Mouse (Mus musculus): ENCODE measurements around the gene Myo10. TPM values are rescaled to one million over a fixed set of nuclear protein-coding genes. Genes with fewer than 3 reads are reported as not detected.

The Myo10 gene
- polyA plus RNA-seq, 1 experiment from 2014 or later: 39.8 TPM

- Histone ChIP-seq H3K36me3 (peaks cover 39% of the 10 kb centered on the region), H3K4me2 (replicated peaks) (no peak overlapping the region), H3K4me3 (no peak overlapping the region), H3K9ac (no peak overlapping the region), H3K9me3 (no peaks in the 10 kb centered on the region), H3K27ac (no peak overlapping the region), H3K4me1 (no peaks in the 10 kb centered on the region), H3K27me3 (no peaks in the 10 kb centered on the region)
- 86% methylated on average over 8 of the region's 8 CpGs for WGBS
- no peak for ATAC-seq (ENCODE audit: insufficient number of reproducible peaks, insufficient read depth, low FRiP score, low TSS enrichment)
Measured at GRCm38 (mm10) chr15:25732758-25733428, 110.6 kb downstream of the Myo10 start.

GRCm38 (mm10) chr15:25733739-25734430, 111.6 kb downstream of the Myo10 start:
- Histone ChIP-seq H3K9ac (no peak overlapping the region), H3K36me3 (peaks cover 46% of the 10 kb centered on the region), H3K4me1 (no peaks in the 10 kb centered on the region), H3K9me3 (no peaks in the 10 kb centered on the region), H3K4me3 (no peak overlapping the region), H3K27ac (no peak overlapping the region), H3K4me2 (replicated peaks) (no peak overlapping the region), H3K27me3 (no peaks in the 10 kb centered on the region)
- ATAC-seq (ENCODE audit: insufficient number of reproducible peaks, insufficient read depth, low FRiP score, low TSS enrichment): no peak
- WGBS: 90% methylated on average over 11 of the region's 11 CpGs

GRCm38 (mm10) chr15:25736531-25736930, 114.2 kb downstream of the Myo10 start:
- WGBS: 85% methylated on average over 6 of the region's 6 CpGs
- Histone ChIP-seq H3K36me3 (peaks cover 65% of the 10 kb centered on the region), H3K4me1 (0 out of 2 replicates have a peak, but pooled peaks cover 2% of the 10 kb centered on the region), H3K9ac (no peak overlapping the region), H3K9me3 (no peaks in the 10 kb centered on the region), H3K4me3 (no peak overlapping the region), H3K27ac (no peak overlapping the region), H3K27me3 (no peaks in the 10 kb centered on the region), H3K4me2 (replicated peaks) (no peak overlapping the region)
- no peak for ATAC-seq (ENCODE audit: insufficient number of reproducible peaks, insufficient read depth, low FRiP score, low TSS enrichment)

GRCm38 (mm10) chr15:25740271-25740670, 117.9 kb downstream of the Myo10 start:
- Histone ChIP-seq H3K36me3 (peaks cover 79% of the 10 kb centered on the region), H3K27ac (no peak overlapping the region), H3K4me1 (0 out of 2 replicates have a peak, but pooled peaks cover 2% of the 10 kb centered on the region), H3K4me2 (replicated peaks) (no peak overlapping the region), H3K9me3 (no peaks in the 10 kb centered on the region), H3K27me3 (no peaks in the 10 kb centered on the region), H3K9ac (no peak overlapping the region), H3K4me3 (no peak overlapping the region)
- ATAC-seq (ENCODE audit: insufficient number of reproducible peaks, insufficient read depth, low FRiP score, low TSS enrichment): no peak
- 56% methylated on average over 4 of the region's 4 CpGs for WGBS

GRCm38 (mm10) chr15:25742196-25742595, 119.9 kb downstream of the Myo10 start:
- 88% methylated on average over 13 of the region's 13 CpGs for WGBS
- Histone ChIP-seq H3K4me1 (0 out of 2 replicates have a peak, but pooled peaks cover 2% of the 10 kb centered on the region), H3K4me3 (no peak overlapping the region), H3K27ac (no peak overlapping the region), H3K9ac (no peak overlapping the region), H3K27me3 (no peaks in the 10 kb centered on the region), H3K9me3 (no peaks in the 10 kb centered on the region), H3K36me3 (peaks cover 73% of the 10 kb centered on the region), H3K4me2 (replicated peaks) (no peak overlapping the region)
- no peak for ATAC-seq (ENCODE audit: insufficient number of reproducible peaks, insufficient read depth, low FRiP score, low TSS enrichment)

- no peak for ATAC-seq (ENCODE audit: insufficient number of reproducible peaks, insufficient read depth, low FRiP score, low TSS enrichment)
Measured at GRCm38 (mm10) chr15:25751510-25751909, 129.2 kb downstream of the Myo10 start.

GRCm38 (mm10) chr15:25752597-25752996, 130.3 kb downstream of the Myo10 start:
- Histone ChIP-seq H3K9me3 (0 out of 2 replicates have a peak, but pooled peaks cover 4% of the 10 kb centered on the region), H3K4me1 (peaks cover 4% of the 10 kb centered on the region; the same call in 1 of the 2 replicates), H3K4me3 (no peak overlapping the region), H3K36me3 (peaks cover 11% of the 10 kb centered on the region), H3K4me2 (replicated peaks) (no peak overlapping the region), H3K9ac (no peak overlapping the region), H3K27ac (no peak overlapping the region), H3K27me3 (no peaks in the 10 kb centered on the region)
- ATAC-seq (ENCODE audit: insufficient number of reproducible peaks, insufficient read depth, low FRiP score, low TSS enrichment): no peak
- WGBS: 60% methylated on average over 1 of the region's 1 CpGs

More at GRCm38 (mm10) chr15:25751510-25751909, 129.2 kb downstream of the Myo10 start:
- no peak overlapping the region for H3K27ac ChIP-seq
- no peak overlapping the region for H3K9ac ChIP-seq
- H3K4me3 ChIP-seq: no peak overlapping the region
- no peaks in the 10 kb centered on the region for H3K27me3 ChIP-seq
- H3K9me3 ChIP-seq: 0 out of 2 replicates have a peak, but pooled peaks cover 2% of the 10 kb centered on the region
- no peak overlapping the region for H3K4me2 ChIP-seq (replicated peaks)
- peaks cover 10% of the 10 kb centered on the region for H3K36me3 ChIP-seq
- 0 out of 2 replicates have a peak, but pooled peaks cover 4% of the 10 kb centered on the region for H3K4me1 ChIP-seq
- WGBS: 47% methylated on average over 11 of the region's 11 CpGs

- no peak overlapping the region for H3K4me2 ChIP-seq (replicated peaks)
- H3K4me3 ChIP-seq: no peak overlapping the region
- no peak for ATAC-seq (ENCODE audit: insufficient number of reproducible peaks, insufficient read depth, low FRiP score, low TSS enrichment)
- 0 out of 2 replicates have a peak overlapping the region, but pooled peaks have one; percentile 41 for H3K27ac ChIP-seq
- H3K4me1 ChIP-seq: peaks cover 8% of the 10 kb centered on the region
- H3K36me3 ChIP-seq: peaks cover 11% of the 10 kb centered on the region
- WGBS: 28% methylated on average over 9 of the region's 9 CpGs
- 0 out of 2 replicates have a peak, but pooled peaks cover 4% of the 10 kb centered on the region for H3K9me3 ChIP-seq
- no peaks in the 10 kb centered on the region for H3K27me3 ChIP-seq
- no peak overlapping the region for H3K9ac ChIP-seq
Measured at GRCm38 (mm10) chr15:25753003-25753402, 130.7 kb downstream of the Myo10 start.

GRCm38 (mm10) chr15:25753878-25754277, 131.6 kb downstream of the Myo10 start:
- Histone ChIP-seq H3K4me3 (no peak overlapping the region), H3K9me3 (0 out of 2 replicates have a peak, but pooled peaks cover 4% of the 10 kb centered on the region), H3K4me1 (peaks cover 17% of the 10 kb centered on the region), H3K27me3 (no peaks in the 10 kb centered on the region), H3K4me2 (replicated peaks) (no peak overlapping the region), H3K36me3 (peaks cover 11% of the 10 kb centered on the region), H3K27ac (no peak overlapping the region), H3K9ac (no peak overlapping the region)
- ATAC-seq (ENCODE audit: insufficient number of reproducible peaks, insufficient read depth, low FRiP score, low TSS enrichment): no peak

GRCm38 (mm10) chr15:25754342-25754951, 132.1 kb downstream of the Myo10 start:
- H3K9ac ChIP-seq: no peak overlapping the region
- H3K27me3 ChIP-seq: no peaks in the 10 kb centered on the region
- H3K4me1 ChIP-seq: peaks cover 18% of the 10 kb centered on the region
- no peak overlapping the region for H3K4me2 ChIP-seq (replicated peaks)
- H3K36me3 ChIP-seq: peaks cover 11% of the 10 kb centered on the region
- WGBS: 35% methylated on average over 13 of the region's 13 CpGs
- 0 out of 2 replicates have a peak overlapping the region, but pooled peaks have one; percentile 5 for H3K27ac ChIP-seq
- 0 out of 2 replicates have a peak, but pooled peaks cover 4% of the 10 kb centered on the region for H3K9me3 ChIP-seq
- no peak for ATAC-seq (ENCODE audit: insufficient number of reproducible peaks, insufficient read depth, low FRiP score, low TSS enrichment)
- H3K4me3 ChIP-seq: no peak overlapping the region

- Histone ChIP-seq H3K4me2 (replicated peaks) (no peak overlapping the region), H3K9ac (no peak overlapping the region), H3K36me3 (peaks cover 11% of the 10 kb centered on the region), H3K4me3 (no peak overlapping the region), H3K4me1 (peaks cover 20% of the 10 kb centered on the region), H3K9me3 (0 out of 2 replicates have a peak, but pooled peaks cover 4% of the 10 kb centered on the region), H3K27ac (no peak overlapping the region), H3K27me3 (no peaks in the 10 kb centered on the region)
- no peak for ATAC-seq (ENCODE audit: insufficient number of reproducible peaks, insufficient read depth, low FRiP score, low TSS enrichment)
- WGBS: 60% methylated on average over 6 of the region's 6 CpGs
Measured at GRCm38 (mm10) chr15:25755536-25755935, 133.2 kb downstream of the Myo10 start.

All from embryonic facial prominence, embryonic 12.5 days (tissue).